Mouse (Mus musculus) v-Abl transformed pro-B cells (cell line): Measurements from ENCODE around the gene Hs6st3.
"Not testable (repeated sequence)": the region's sequence is repeated elsewhere in the genome, so short reads cannot be mapped to it uniquely, and the experiment has no call there.

Source experiments
- in situ Hi-C, 2 experiments: fragments of 400-800 bp; cut with MboI; formaldehyde crosslinking; loops; one replicate each; pipeline ENCODE4 v1.15.1; 2025; ENCODE audit not compliant: unreplicated experiment in 2 of 2

Hs6st3 gene

GRCm38 (mm10) chr14:119247131-119247530 lies 109.0 kb downstream of the Hs6st3 start:
- in situ Hi-C loops = no loop called here

- in situ Hi-C loops = no loop called here
These were observed 110.0 kb downstream of the Hs6st3 start for GRCm38 (mm10) chr14:119248001-119248607.

- in situ Hi-C loops = no loop called here
These were observed 112.2 kb downstream of the Hs6st3 start for GRCm38 (mm10) chr14:119250353-119250752.

GRCm38 (mm10) chr14:119255396-119255795 lies 117.3 kb downstream of the Hs6st3 start:
- in situ Hi-C loops = no loop called here

GRCm38 (mm10) chr14:119257072-119257471 lies 118.9 kb downstream of the Hs6st3 start:
- in situ Hi-C loops = no loop called here

GRCm38 (mm10) chr14:119260176-119260962 lies 122.2 kb downstream of the Hs6st3 start:
- in situ Hi-C loops = no loop called here

- in situ Hi-C loops = no loop called here
These were observed 128.2 kb downstream of the Hs6st3 start for GRCm38 (mm10) chr14:119266334-119266733.

GRCm38 (mm10) chr14:119273088-119273487 lies 134.9 kb downstream of the Hs6st3 start:
- in situ Hi-C loops = no loop called here

- in situ Hi-C loops = not testable (repeated sequence)
These were observed 140.0 kb downstream of the Hs6st3 start for GRCm38 (mm10) chr14:119278156-119278555.

- in situ Hi-C loops = no loop called here
These were observed 145.8 kb downstream of the Hs6st3 start for GRCm38 (mm10) chr14:119283951-119284350.

GRCm38 (mm10) chr14:119289668-119290067 lies 151.5 kb downstream of the Hs6st3 start:
- in situ Hi-C loops = no loop called here

- in situ Hi-C loops = no loop called here
These were observed 155.9 kb downstream of the Hs6st3 start for GRCm38 (mm10) chr14:119294071-119294470.

GRCm38 (mm10) chr14:119306461-119306860 lies 168.3 kb downstream of the Hs6st3 start:
- in situ Hi-C loops = no loop called here

GRCm38 (mm10) chr14:119318379-119318778 lies 180.2 kb downstream of the Hs6st3 start:
- in situ Hi-C loops = no loop called here

GRCm38 (mm10) chr14:119347236-119347635 lies 209.1 kb downstream of the Hs6st3 start:
- in situ Hi-C loops = no loop called here

- in situ Hi-C loops = no loop called here
These were observed 223.3 kb downstream of the Hs6st3 start for GRCm38 (mm10) chr14:119361414-119361813.

GRCm38 (mm10) chr14:119367866-119368425 lies 229.8 kb downstream of the Hs6st3 start:
- in situ Hi-C loops = no loop called here

- in situ Hi-C loops = no loop called here
These were observed 231.1 kb downstream of the Hs6st3 start for GRCm38 (mm10) chr14:119369274-119369673.

- in situ Hi-C loops = no loop called here
These were observed 231.9 kb downstream of the Hs6st3 start for GRCm38 (mm10) chr14:119370013-119370412.

- in situ Hi-C loops = no loop called here
These were observed 241.2 kb downstream of the Hs6st3 start for GRCm38 (mm10) chr14:119379303-119379702.

- in situ Hi-C loops = no loop called here
These were observed 263.5 kb downstream of the Hs6st3 start for GRCm38 (mm10) chr14:119401618-119402017.
